Mouse (Mus musculus): Measurements from ENCODE around the gene Crybb1.

- TF ChIP-seq CTCF (IDR thresholded peaks at IDR 0.05; ENCODE audit: low read depth, low read length) (no peak), POLR2A (IDR thresholded peaks at IDR 0.05; ENCODE audit: extremely low read depth, insufficient read depth, low read length) (no peak)
Observed at GRCm38 (mm10) chr5:112247399-112247798, 8.2 kb upstream of the Crybb1 start.
